Mouse (Mus musculus): ENCODE results near the gene Tubal3. TPM values are rescaled to one million over a fixed set of nuclear protein-coding genes. Genes with fewer than 3 reads are reported as not detected.

Gene Tubal3
- polyA plus RNA-seq, 1 experiment: not detected

GRCm38 (mm10) chr13:3968849-3969248, 50.8 kb downstream of the Tubal3 start:
- no peak overlapping the region for H3K27ac ChIP-seq (ENCODE audit: insufficient read depth, low read length)
- no peaks in the 10 kb centered on the region for H3K9me3 ChIP-seq (replicated peaks; ENCODE audit: control insufficient read depth, insufficient read depth, low read length, poor library complexity, severe bottlenecking)
- no peak overlapping the region for H3K4me3 ChIP-seq (ENCODE audit: low read depth, low read length)
- no peaks in the 10 kb centered on the region for H3K27me3 ChIP-seq (ENCODE audit: control insufficient read depth, insufficient read depth, low read length, poor library complexity, severe bottlenecking)
- no peak for TF ChIP-seq POLR2A (IDR thresholded peaks at IDR 0.05; ENCODE audit: insufficient read depth, low read length)
- no peak for TF ChIP-seq EP300 (IDR thresholded peaks at IDR 0.05; ENCODE audit: insufficient read depth, low read depth, low read length)
- TF ChIP-seq CTCF (IDR thresholded peaks at IDR 0.05; ENCODE audit: low read depth, low read length): no peak
- H3K4me1 ChIP-seq (ENCODE audit: control insufficient read depth, insufficient read depth, low read length): no peaks in the 10 kb centered on the region
- no peaks in the 10 kb centered on the region for H3K36me3 ChIP-seq (ENCODE audit: control insufficient read depth, insufficient read depth, low read length, poor library complexity, severe bottlenecking)
- no peak overlapping the region for H3K9ac ChIP-seq (ENCODE audit: low read depth, poor library complexity, severe bottlenecking)

Other genes with a start within 250 kb of the Tubal3 start
- gene Calml3, start 114.0 kb upstream of the Tubal3 start, polyA plus RNA-seq (2011; ENCODE audit: insufficient read depth, insufficient read length, low read depth, missing spikeins): not detected in 2 replicates
- gene Calm4, start 80.5 kb upstream of the Tubal3 start, polyA plus RNA-seq (2011; ENCODE audit: insufficient read depth, insufficient read length, low read depth, missing spikeins): not detected in 2 replicates
- not detected in 2 replicates for gene Calm5, start 64.1 kb upstream of the Tubal3 start, polyA plus RNA-seq (2011; ENCODE audit: insufficient read depth, insufficient read length, low read depth, missing spikeins)
- 64.7 and 71.6 TPM in 2 replicates for gene Net1, start 54 bp upstream of the Tubal3 start, polyA plus RNA-seq (2011; ENCODE audit: insufficient read depth, insufficient read length, low read depth, missing spikeins)
- not detected in 2 replicates for gene Ucn3, start 27.1 kb downstream of the Tubal3 start, polyA plus RNA-seq (2011; ENCODE audit: insufficient read depth, insufficient read length, low read depth, missing spikeins)
- 1.4 and 1.7 TPM in 2 replicates for gene Akr1c14, start 130.7 kb downstream of the Tubal3 start, polyA plus RNA-seq (2011; ENCODE audit: insufficient read depth, insufficient read length, low read depth, missing spikeins)
- not detected in 2 replicates for gene Akr1c18, start 232.4 kb downstream of the Tubal3 start, polyA plus RNA-seq (2011; ENCODE audit: insufficient read depth, insufficient read length, low read depth, missing spikeins)